Mouse (Mus musculus): ENCODE measurements around the gene Ino80d. TPM values are rescaled to one million over a fixed set of nuclear protein-coding genes. Genes with fewer than 3 reads are reported as not detected.

Gene Ino80d
- polyA plus RNA-seq, 1 experiment = 15.1 TPM

GRCm38 (mm10) chr1:63110536-63111285, 3.8 kb downstream of the Ino80d start:
- Histone ChIP-seq H3K36me3 (ENCODE audit: control insufficient read depth, insufficient read depth, low read length) (no peaks in the 10 kb centered on the region), H3K27me3 (ENCODE audit: control insufficient read depth, insufficient read depth, low read length) (no peaks in the 10 kb centered on the region), H3K4me3 (ENCODE audit: extremely low read depth, insufficient read depth, insufficient read length) (no peak overlapping the region), H3K27ac (ENCODE audit: insufficient read depth, low read length) (no peak overlapping the region), H3K4me1 (ENCODE audit: control insufficient read depth, insufficient read depth, insufficient read length) (peaks cover 4% of the 10 kb centered on the region; the same call in 1 of the 2 replicates)
- DNase-seq (ENCODE audit: low read depth in 1 of 2, low spot score in 2 of 2) = peak in 1 of 2 experiments; percentile 31
- WGBS = 60% methylated on average over 7 of the region's 7 CpGs
- TF ChIP-seq POLR2A (IDR thresholded peaks at IDR 0.05; ENCODE audit: low read depth, low read length) = no peak
- no peak for TF ChIP-seq CTCF (IDR thresholded peaks at IDR 0.05; ENCODE audit: extremely low read depth, insufficient read depth, insufficient read length, insufficient replicate concordance)

- Histone ChIP-seq H3K4me3 (ENCODE audit: extremely low read depth, insufficient read depth, insufficient read length) (no peak overlapping the region), H3K36me3 (ENCODE audit: control insufficient read depth, insufficient read depth, low read length) (peaks cover 10% of the 10 kb centered on the region), H3K27ac (ENCODE audit: insufficient read depth, low read length) (no peak overlapping the region), H3K27me3 (ENCODE audit: control insufficient read depth, insufficient read depth, low read length) (no peaks in the 10 kb centered on the region), H3K4me1 (ENCODE audit: control insufficient read depth, insufficient read depth, insufficient read length) (peaks cover 3% of the 10 kb centered on the region; the same call in 1 of the 2 replicates)
- 64% methylated on average over 6 of the region's 6 CpGs for WGBS
- no peak for DNase-seq (ENCODE audit: low read depth in 1 of 2, low spot score in 2 of 2)
- TF ChIP-seq POLR2A (IDR thresholded peaks at IDR 0.05; ENCODE audit: low read depth, low read length) (no peak), CTCF (IDR thresholded peaks at IDR 0.05; ENCODE audit: extremely low read depth, insufficient read depth, insufficient read length, insufficient replicate concordance) (no peak)
Measured at GRCm38 (mm10) chr1:63107614-63108327, 6.7 kb downstream of the Ino80d start.

DNA sequence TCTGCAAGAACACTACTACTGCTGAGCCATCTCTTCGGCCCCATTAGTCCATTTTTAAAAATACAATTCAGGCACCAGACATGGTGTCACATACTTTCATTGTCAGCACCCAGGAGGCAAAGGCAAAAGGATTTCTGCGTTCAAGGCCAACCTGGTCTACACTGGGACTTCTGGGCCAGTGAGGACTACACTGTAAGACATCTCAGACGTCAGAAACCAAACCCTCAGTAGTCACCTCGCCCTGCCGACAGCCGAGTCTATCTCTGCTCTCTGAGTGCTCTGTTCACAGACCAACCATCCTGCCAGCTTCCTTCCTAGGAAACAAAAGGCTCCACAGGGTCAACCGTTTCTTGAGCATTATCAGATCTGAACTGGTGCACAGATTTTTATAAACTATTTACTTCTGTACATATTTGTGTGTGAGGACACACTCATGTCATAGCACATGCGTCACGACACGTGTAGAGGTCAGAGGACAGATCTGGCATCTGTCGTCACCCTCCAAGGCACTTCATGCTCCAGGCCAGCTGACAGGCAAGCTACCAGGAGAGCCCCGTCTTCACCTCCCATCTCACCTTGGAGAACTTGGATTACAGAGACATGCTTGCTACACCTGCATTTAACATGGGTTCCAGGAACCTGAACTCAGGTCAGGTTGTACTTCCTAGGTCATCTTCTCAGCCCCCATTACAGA, 11.6 kb downstream of the Ino80d start:
- TF ChIP-seq CTCF (IDR thresholded peaks at IDR 0.05; ENCODE audit: extremely low read depth, insufficient read depth, insufficient read length, insufficient replicate concordance) = no peak
- no peak for TF ChIP-seq POLR2A (IDR thresholded peaks at IDR 0.05; ENCODE audit: low read depth, low read length)
- no peak for DNase-seq (ENCODE audit: low read depth in 1 of 2, low spot score in 2 of 2)
- no peak overlapping the region for H3K4me3 ChIP-seq (ENCODE audit: extremely low read depth, insufficient read depth, insufficient read length)
- no peak overlapping the region for H3K27ac ChIP-seq (ENCODE audit: insufficient read depth, low read length)
- no peaks in the 10 kb centered on the region for H3K4me1 ChIP-seq (ENCODE audit: control insufficient read depth, insufficient read depth, insufficient read length)
- H3K27me3 ChIP-seq (ENCODE audit: control insufficient read depth, insufficient read depth, low read length) = no peaks in the 10 kb centered on the region
- H3K36me3 ChIP-seq (ENCODE audit: control insufficient read depth, insufficient read depth, low read length) = peaks cover 17% of the 10 kb centered on the region
- WGBS = 89% methylated on average over 12 of the region's 12 CpGs

GRCm38 (mm10) chr1:63100196-63100595, 14.3 kb downstream of the Ino80d start:
- Histone ChIP-seq H3K36me3 (ENCODE audit: control insufficient read depth, insufficient read depth, low read length) (peaks cover 22% of the 10 kb centered on the region), H3K27ac (ENCODE audit: insufficient read depth, low read length) (no peak overlapping the region), H3K4me1 (ENCODE audit: control insufficient read depth, insufficient read depth, insufficient read length) (no peaks in the 10 kb centered on the region), H3K4me3 (ENCODE audit: extremely low read depth, insufficient read depth, insufficient read length) (no peak overlapping the region), H3K27me3 (ENCODE audit: control insufficient read depth, insufficient read depth, low read length) (no peaks in the 10 kb centered on the region)
- WGBS = 96% methylated on average over 8 of the region's 8 CpGs
- DNase-seq (ENCODE audit: low read depth in 1 of 2, low spot score in 2 of 2) = no peak
- TF ChIP-seq CTCF (IDR thresholded peaks at IDR 0.05; ENCODE audit: extremely low read depth, insufficient read depth, insufficient read length, insufficient replicate concordance) = no peak

DNA sequence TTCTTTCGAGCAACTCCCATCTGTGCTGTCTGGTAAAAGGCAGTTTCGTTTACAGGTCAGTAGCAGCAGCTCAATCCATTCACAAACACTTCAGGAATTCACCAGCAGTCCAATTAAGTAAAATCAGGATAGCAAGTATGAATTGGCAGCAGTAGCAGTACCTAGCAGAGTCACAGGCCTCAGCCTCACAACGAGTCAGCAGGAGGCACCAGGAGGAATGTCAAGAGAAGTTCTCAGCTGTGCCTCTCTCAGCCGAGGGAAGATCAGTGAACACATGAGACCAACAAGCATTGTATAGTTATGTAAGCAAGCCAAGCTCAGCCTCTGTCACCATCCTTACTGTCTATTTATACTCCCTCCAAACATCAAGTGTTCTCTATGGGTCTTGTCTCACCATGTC, 15.6 kb downstream of the Ino80d start:
- TF ChIP-seq POLR2A (IDR thresholded peaks at IDR 0.05; ENCODE audit: low read depth, low read length) (no peak), CTCF (IDR thresholded peaks at IDR 0.05; ENCODE audit: extremely low read depth, insufficient read depth, insufficient read length, insufficient replicate concordance) (no peak)
- H3K27ac ChIP-seq (ENCODE audit: insufficient read depth, low read length) = no peak overlapping the region
- H3K27me3 ChIP-seq (ENCODE audit: control insufficient read depth, insufficient read depth, low read length) = no peaks in the 10 kb centered on the region
- WGBS = 90% methylated on average over 4 of the region's 4 CpGs
- H3K4me3 ChIP-seq (ENCODE audit: extremely low read depth, insufficient read depth, insufficient read length) = no peak overlapping the region
- no peaks in the 10 kb centered on the region for H3K4me1 ChIP-seq (ENCODE audit: control insufficient read depth, insufficient read depth, insufficient read length)
- no peak for DNase-seq (ENCODE audit: low read depth in 1 of 2, low spot score in 2 of 2)
- H3K36me3 ChIP-seq (ENCODE audit: control insufficient read depth, insufficient read depth, low read length) = peaks cover 21% of the 10 kb centered on the region

- Histone ChIP-seq H3K4me3 (ENCODE audit: extremely low read depth, insufficient read depth, insufficient read length) (no peak overlapping the region), H3K36me3 (ENCODE audit: control insufficient read depth, insufficient read depth, low read length) (peaks cover 23% of the 10 kb centered on the region), H3K27me3 (ENCODE audit: control insufficient read depth, insufficient read depth, low read length) (no peaks in the 10 kb centered on the region), H3K27ac (ENCODE audit: insufficient read depth, low read length) (no peak overlapping the region), H3K4me1 (ENCODE audit: control insufficient read depth, insufficient read depth, insufficient read length) (no peaks in the 10 kb centered on the region)
- 95% methylated on average over 5 of the region's 5 CpGs for WGBS
- TF ChIP-seq CTCF (IDR thresholded peaks at IDR 0.05; ENCODE audit: extremely low read depth, insufficient read depth, insufficient read length, insufficient replicate concordance) (no peak), POLR2A (IDR thresholded peaks at IDR 0.05; ENCODE audit: low read depth, low read length) (no peak)
- no peak for DNase-seq (ENCODE audit: low read depth in 1 of 2, low spot score in 2 of 2)
Measured at GRCm38 (mm10) chr1:63096071-63096470, 18.4 kb downstream of the Ino80d start.
